Mouse (Mus musculus) layer of hippocampus, adult 11-12 months (tissue): ENCODE measurements around the gene Daam1.
"Not testable (repeated sequence)": the region's sequence is repeated elsewhere in the genome, so short reads cannot be mapped to it uniquely, and the experiment has no call there.

ENCODE experiments used
- DNase-seq: peaks from one replicate; pipeline ENCODE4 v3.0.0; 2022; ENCODE audit warnings: low spot score

The Daam1 gene

DNA sequence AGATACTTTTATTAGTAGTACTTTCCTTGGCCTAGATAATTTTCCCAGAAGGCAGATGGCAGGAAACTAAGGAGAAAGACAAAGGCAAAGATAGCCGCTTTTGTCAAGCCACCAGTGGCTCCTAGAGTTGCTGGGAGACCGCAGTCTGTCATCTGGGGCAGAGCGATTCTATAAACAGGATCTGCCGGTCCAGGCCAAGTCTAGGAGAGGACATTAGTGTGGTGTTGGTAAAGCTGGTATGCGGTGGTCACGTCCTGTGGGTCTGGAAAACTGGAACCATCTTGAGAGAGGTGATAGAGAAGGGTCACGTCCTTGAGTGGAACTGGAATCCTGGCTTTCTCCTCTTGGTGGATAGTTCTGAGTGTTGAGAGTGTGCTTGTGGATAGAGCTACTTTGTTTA is 3.2 kb downstream of the Daam1 start:
- no peak for DNase-seq

DNA sequence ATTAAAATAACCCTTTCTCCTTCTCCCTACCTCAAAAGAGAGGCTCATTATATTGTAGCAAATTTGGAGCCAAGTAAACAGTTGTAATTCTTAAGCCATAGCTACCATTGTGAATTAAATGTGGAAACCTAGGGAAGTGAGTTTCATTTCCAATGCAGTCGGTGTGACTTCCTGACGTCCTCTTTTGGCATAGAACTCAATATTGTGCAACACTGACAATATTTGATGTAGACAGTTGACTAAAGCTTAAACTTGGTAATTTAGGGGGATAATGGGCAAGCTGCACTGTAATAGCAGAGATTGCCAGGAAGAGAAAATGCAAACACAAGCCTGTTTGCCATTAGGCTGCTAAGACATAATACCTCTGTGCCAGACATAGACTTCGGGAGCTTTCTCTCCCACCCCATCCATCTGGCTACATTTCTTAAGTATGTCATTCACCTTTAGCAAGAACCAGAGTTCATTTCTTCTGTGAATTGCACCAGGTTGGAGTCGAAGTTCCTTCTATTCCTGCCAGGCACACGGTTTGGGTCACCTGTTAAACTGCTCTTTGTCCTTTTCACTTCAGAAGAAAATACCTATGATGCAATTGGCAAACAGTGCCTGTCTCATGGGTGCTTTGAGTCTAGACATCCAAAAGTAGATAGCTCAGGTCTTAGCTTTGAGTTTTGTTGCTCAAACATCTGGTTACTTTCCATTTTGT is 5.2 kb downstream of the Daam1 start:
- no peak for DNase-seq

DNA sequence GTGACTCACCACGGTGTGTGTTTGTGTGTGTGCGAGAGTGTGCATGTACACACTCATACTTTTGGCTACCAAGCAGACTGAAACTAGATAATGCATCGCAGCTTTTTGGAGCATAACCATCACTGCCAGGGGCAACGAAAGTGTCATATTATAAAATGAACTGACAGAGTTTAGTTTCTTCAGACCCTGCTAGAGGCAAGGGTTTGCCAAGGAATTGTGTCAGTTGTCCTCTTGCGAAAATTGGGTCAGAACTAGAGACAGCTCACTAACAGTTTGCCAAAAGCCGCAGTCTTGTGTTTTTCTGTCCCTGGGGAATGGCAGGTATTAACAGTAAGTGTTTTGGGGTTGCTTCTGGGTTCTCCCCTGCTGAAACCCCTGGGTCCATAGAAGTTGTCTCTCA is 5.9 kb downstream of the Daam1 start:
- no peak for DNase-seq

DNA sequence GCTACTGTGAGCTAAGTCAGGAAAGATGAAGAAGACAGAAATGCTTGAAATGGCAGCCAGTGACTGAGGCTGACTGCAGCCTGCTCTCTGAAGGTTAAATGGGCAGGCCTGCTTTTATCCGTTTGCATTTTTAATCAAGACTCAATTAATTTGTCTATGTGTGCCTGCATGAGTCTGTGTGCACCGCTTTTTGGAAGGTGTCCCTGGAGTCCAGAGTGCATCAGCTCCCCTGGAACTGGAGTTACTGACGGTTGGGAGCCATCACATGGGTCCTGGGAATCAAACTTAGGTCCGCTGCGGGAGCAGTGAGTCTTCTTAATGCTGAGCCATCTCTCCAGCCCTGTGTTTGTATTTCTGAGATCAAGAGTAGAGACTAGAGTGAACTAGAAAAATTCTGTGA is 6.7 kb downstream of the Daam1 start:
- no peak for DNase-seq

DNA sequence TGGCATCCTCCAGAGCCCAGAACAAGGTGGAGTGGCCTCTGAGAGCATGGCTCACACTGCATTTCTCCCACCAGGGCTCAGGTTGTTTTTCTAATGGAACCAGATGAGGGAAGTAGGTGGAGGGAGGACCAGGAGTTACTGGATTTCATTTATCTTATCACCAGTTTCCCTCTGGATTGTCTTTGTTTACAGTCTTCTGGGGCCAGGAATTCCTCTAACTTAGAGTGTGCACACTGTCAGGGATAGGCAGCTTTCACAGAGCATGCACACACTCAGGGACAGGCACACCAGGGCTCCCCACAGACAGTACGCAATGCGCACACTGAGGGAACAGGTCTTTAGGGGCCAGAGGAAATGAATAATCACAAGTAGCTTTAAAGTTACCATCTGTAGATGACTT is 7.4 kb downstream of the Daam1 start:
- DNase-seq: no peak

DNA sequence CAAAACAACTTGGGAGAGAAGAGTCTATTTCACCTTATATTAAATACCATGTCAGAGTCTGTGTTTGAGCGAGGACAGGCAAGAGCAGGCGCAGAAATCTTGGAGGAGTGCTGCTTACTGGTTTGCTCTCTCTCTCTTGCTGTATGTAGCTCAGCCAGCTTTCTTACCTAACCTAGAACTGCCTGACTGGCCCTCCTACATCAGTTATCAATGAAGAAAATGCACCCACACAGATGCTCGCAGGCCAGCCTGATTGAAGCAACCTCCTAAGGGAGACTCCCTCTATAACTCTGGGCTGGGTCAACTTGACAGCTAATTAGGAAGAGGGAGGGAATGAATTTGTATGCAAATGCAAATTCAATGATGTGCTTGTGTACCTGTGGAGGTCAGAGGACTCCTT is 8.8 kb downstream of the Daam1 start:
- DNase-seq: no peak

DNA sequence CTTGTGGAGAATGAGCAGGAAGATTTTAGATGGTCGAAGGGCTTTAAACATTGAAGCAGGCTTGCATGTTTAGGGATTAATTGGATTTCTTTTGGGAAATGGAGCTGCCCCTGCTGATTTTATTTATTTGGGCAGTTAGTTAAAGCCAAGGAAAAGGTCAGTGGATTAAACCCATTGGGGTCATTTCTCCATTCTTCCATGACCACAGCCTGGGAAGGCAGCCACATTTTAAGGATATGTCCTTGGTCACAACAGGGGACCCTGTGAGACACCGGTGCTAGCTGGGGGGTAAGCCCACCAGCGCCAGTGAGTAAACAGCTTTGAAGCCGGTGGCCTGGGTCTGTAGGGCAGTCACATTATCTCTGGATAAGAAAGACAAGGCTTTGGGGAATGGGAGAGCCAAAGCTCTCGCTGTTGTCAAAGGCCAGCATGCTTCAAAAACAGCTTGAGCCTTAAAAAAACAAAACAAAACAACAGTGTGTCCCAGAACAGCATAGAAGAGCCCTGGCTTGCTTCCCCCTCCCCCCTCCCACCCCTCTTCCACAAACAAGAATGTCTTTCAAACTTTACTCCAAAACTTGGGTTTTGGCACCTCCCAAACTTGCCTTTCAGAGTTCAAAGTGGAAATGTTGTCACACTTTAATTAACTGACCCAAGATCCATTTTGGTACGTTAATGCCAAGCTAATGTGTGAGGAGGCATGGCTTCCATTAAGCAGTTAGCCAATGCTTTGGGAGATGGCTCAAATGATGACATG is 9.7 kb downstream of the Daam1 start:
- no peak for DNase-seq

DNA sequence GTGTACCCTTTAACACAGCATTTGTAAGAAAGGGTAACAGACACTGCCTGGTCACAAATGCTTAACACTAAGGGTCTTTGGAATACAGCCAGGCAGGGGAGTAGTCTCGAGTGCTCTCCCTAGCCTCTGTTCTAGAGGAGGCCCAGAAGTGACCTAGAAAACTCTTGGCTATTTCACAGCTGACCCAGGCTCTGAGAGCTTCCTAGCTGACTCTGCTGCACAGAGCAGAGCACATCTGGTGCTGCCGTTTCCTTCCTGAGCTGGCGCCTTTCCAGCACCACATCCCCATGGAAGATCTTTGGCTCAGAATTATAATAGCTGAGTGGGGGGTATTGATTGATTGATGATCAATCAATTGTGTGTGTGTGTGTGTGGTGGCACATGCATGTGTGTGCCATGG is 11.1 kb downstream of the Daam1 start:
- no peak for DNase-seq

DNA sequence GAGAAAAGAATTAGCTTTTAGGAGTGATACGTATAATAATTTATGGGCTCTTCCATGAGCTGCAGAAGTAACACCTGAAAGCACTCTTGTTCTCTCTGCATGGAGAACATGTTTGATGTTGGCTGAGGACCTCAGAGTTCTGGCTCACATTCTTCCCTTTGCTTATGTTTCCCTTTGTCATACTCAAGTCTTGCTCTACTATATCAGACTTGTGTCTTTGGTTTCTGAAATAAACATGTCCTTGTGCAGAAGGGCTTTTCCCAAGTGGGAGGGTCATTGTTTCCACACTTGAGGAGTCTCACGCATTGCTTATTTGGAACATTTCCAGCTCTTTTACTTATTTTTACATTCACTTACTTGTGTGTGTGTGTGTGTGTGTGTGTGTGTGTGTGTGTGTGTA is 11.7 kb downstream of the Daam1 start:
- no peak for DNase-seq

DNA sequence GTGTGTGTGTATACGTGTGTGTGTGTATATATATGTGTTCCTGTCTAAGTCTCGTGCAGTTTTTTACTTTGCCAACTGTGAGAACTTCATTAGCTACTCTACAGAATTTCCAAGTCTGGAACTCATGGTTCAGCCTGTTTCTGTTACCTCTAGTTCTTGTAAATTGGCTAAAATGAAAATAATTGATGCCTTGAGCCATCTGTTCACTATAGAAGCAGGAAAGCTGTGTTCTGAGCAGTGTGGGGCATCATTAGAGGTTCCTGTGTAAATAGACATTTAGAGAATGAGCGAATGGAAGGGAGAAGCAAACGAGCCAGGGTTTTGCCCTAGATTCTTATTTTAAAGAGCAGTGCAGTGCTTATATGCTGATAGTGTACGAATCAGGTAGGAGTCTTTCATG is 14.6 kb downstream of the Daam1 start:
- no peak for DNase-seq

DNA sequence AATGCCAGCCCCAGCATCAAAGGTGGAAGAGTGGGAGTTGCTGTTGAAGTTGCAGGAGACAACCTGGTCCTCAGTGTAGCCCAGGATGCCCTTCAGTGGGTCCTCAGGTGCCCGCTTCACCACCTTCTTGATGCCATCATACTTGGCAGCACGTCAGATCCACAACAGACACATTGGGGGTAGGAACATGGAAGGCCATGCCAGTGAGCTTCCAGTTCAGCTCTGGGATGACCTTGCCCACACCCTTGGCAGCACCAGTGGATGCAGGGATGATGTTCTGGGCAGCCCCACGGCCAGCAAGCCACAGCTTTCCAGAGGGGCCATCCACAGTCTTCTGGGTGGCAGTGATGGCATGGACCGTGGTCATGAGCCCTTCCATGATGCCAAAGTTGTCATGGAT is 15.5 kb downstream of the Daam1 start:
- DNase-seq: not testable (repeated sequence)

DNA sequence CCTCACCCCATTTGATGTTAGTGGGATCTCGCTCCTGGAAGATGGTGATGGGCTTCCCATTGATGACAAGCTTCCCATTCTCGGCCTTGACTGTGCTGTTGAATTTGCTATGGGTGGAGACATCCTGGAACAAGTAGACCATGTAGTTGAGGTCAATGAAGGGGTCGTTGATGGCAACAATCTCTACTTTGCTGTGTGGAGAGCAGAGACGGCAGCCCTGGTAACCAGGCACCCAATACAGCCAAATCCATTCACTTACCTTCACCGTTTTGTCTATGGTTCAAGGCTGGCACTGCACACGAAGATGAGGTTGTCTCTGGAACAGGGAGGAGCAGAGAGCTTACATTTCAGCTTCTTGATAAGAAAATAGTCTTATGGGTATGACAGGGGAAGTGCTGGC is 16.1 kb downstream of the Daam1 start:
- DNase-seq: not testable (repeated sequence)

DNA sequence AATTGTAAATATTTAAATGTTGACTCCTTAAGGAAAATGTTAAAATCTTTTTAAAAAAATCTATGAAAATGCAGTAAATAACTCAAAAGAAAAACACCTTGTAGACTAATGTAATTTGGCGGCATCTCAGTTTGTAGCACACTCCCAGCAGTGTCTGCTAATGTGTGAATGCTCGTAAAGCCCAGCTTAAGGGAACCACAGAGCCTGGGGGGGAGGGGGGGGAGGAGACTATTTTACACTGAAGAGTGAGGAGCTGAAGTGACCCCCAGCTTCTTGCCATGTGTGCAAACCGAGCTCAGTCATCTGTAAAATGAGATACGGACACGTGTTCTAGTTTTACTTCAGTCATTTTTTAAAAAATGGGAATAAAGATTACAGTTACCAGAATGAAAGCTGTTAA is 16.7 kb downstream of the Daam1 start:
- no peak for DNase-seq

DNA sequence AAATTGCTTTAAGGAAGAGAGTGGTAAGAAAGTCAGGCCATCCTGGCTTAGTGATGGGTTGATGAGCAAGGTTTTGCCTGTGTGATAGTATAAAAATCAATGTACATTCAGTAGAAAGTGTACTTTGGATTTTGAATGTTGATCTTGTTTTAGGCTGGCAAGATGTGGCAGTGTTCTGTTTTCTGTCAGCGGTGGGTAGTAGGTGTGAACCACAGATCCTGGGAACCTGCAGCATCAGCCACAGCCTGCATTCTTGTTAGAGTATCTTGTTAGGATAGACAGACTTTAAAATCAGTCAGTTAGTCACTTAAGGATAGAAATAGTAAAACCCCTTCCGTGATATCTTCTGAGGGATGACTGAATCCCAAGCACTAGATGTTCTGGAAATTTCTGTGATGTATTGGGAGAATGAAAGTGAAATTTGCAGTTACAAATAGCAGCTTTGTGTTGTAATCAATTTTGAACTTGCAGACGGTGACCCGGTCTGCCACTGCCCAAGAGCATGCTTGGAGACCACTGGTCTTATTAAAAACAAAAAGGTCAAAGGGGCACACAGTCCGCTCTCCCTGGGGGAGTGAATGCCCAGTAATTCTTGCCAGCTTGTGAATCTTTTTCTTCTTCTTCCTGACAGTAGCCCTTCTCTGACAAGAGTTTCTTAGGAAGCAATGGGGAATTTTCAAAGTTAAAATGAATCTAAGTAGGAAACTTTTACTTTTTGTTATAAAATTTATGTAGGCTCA is 17.3 kb downstream of the Daam1 start:
- no peak for DNase-seq

DNA sequence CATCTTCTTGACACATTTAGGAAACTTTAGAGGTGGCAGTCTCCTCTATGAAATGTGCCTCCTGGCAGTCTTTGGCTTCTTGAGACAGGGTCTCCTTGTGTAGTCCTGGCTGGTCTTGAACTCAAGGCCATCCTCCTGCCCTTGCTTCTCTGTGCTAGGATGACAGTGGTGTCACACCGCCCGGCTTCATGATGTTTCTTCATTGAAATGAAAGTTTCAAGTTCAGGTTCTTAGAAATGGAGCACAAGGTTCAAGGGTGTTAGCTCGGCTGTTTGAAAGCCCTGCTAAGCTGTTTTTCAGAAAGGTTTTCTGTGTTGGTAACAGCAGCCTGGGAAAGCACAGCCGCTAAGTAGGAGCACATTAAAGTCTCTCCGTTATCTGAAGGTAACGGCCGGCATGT is 18.2 kb downstream of the Daam1 start:
- no peak for DNase-seq

DNA sequence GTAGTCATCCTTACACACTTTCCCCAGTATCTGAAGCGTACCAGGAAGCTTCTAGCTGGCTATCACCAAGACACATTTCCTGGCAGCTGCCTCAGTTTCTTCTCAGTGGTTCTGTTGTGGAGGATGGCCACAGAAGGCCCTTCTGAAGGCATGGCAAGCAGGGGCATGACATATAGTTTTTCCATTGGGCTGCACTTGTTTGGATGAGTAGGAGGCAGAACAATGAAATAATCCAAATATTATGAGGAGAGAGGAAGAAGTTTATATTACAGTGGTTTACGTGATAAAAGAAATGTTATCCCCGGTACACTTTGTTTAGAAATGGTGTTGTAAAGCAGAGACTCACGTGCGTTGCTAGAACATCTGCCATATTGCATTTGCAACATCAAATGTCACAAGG is 19.3 kb downstream of the Daam1 start:
- DNase-seq: no peak

DNA sequence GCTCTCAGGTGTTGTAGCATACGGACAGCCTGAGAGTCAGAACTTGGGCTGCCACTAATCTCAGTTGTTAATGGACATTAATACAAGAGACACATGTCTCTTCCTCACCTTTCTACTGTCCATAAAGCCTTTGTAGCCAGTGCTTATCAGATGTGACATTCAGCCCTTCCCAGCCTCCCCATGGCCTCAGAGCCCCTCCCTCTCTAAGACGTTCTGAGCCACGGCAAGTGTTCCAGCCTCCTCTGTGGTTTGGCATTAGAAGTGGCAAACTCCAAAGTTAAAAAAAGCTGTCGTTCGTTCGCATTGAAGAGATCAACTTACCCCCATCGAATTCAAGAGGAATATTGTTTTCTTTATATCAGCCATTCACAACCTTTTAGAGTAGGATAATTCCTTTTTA is 21.8 kb downstream of the Daam1 start:
- no peak for DNase-seq

DNA sequence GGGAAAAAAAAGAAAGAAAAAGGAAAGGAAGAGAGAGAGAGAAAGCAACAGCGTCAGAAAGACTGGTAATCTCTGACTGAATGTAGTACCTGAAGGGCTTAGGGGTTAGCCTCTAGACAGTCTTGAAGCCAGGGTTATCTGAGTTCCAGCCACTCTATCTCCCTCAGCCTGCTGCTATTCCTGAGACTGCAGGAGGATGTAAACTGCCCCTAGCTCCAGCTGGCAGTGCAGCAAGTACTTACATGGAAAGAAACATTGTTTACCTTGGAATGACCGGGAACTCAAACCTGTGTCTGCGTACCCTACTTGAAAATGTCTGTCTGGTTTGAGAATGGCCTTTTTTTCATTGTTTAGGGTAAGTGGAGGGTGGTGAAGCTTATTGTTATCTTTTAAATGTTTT is 22.8 kb downstream of the Daam1 start:
- DNase-seq: no peak

DNA sequence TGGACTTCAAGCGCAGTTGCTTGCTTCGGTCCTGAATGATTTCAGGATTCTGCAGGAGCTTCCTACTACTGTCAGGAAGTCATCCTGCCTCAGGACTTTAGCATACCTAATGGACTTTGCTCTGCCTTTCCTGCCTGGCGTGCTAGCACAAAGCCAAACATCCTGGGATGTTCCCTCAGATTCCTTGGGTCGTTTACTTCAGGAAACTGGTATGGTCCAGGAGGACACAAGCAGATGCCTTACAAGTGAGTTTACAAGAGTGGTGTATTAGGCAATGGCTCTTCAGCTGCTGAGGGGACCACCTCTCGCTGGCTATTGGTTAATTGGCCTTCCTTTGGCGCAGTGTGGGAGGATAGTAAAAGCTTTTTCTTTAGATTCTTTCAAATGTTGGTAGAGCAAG is 23.3 kb downstream of the Daam1 start:
- no peak for DNase-seq

DNA sequence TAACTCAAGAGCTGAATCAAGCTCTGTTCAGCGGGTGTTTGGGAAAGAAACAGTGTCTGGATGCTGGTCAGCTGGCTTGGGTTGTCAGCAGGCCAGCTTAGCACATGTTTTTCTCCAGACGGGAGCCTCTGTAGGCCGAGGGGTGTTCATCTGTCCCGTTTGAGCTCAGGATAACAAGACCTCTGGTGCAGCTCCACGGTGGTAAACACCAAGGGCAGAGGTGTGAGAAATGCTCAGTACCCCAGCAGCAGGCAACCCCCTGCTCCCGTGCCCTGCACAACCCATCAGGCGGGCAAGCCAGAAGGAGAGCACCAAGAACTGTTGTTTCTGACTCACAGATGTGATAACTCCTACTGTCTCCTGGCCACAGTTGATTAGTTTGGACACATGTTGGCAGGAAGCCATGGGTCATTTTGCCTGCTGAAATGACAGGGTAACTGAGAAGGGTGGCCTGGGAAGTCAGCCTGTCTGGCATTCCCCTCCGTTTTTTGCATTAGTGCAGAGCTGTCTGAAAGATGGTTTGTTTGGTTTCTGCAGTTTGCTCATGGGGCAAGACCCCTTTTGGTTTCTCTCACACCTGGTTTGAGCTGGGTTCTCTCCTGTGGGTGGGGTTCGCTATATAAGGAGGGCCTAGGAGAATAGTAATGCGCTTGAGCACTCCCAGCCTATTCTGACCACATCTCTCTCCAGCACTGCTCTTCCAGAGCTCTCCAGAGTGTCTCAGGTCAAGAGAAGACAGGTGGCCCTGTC is 25.0 kb downstream of the Daam1 start:
- DNase-seq: peak; percentile 47

DNA sequence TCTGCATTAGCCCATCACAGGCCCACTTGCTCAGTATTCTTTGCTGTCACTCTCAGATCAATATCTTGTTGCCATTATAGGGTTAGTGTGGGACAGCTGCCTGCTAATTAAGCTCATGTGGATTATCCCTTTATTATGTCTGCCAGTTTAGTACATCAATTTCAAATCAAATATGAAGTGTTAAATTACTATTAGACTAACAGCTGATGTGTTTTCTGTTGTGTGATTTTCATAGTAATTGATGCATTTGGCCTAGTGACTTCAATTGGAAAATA is 25.5 kb downstream of the Daam1 start:
- no peak for DNase-seq

DNA sequence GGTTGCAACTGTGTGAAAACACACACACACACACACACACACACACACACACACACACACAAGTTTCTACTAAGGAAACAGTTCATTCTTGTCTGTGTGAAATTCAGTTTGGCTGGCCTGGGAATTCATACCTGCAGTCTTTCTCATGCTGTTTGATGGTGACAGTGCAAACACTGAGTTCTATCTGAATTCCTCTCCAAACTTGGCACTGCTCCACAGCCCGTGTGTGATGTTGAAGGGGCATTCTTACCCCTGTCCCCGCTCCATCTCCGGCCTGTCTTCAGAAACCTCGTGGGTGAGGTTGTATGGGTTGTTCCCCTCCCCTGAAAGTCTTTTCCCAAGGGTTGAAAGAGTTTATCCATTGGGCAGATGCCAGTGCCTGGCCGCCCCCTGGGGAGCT is 28.2 kb downstream of the Daam1 start:
- no peak for DNase-seq
